Mouse (Mus musculus): Measurements from ENCODE around the gene Ephb1.

GRCm38 (mm10) chr9:102310431-102310830 is 44.1 kb downstream of the Ephb1 start:
- TF ChIP-seq MYOG (IDR thresholded peaks at IDR 0.05; ENCODE audit: control insufficient read depth in 1 of 3, insufficient read depth in 1 of 3, insufficient read length in 2 of 3, low read depth in 2 of 3) (no peak), CEBPB (IDR thresholded peaks at IDR 0.05; ENCODE audit: insufficient read depth, poor library complexity, severe bottlenecking) (no peak), POLR2A (IDR thresholded peaks at IDR 0.05; ENCODE audit: insufficient read length, low read depth) (no peak), USF1 (IDR thresholded peaks at IDR 0.05; ENCODE audit: low read depth) (no peak), MYOD1 (IDR thresholded peaks at IDR 0.05; ENCODE audit: control insufficient read depth in 1 of 3, insufficient read length in 2 of 3, low read depth in 2 of 3) (no peak), E2F4 (IDR thresholded peaks at IDR 0.05; ENCODE audit: insufficient read depth) (no peak)

All from myocyte (in vitro differentiated cells).